Mouse (Mus musculus): ENCODE measurements at regions not wholly inside any gene's neighbourhood (a gene's known extent, or its start where the extent isn't known, plus 50 kb on each side); places are given as distances from the start of the nearest gene placed in this dataset.

- DNase-seq (ENCODE audit: low spot score), result peak; percentile 18
- Histone ChIP-seq H3K27ac (no peak overlapping the region), H3K4me1 (replicated peaks) (no peaks in the 10 kb centered on the region), H3K9me3 (no peaks in the 10 kb centered on the region), H3K36me3 (no peaks in the 10 kb centered on the region), H3K4me3 (no peak overlapping the region), H3K27me3 (ENCODE audit: insufficient read depth, poor library complexity, severe bottlenecking) (no peaks in the 10 kb centered on the region)
Measured at GRCm38 (mm10) chr16:78688251-78688650, 111.7 kb upstream of the D16Ertd472e start.

- no peak for DNase-seq (ENCODE audit: low spot score)
- 48% methylated on average over 1 of the region's 1 CpGs for WGBS
Measured at GRCm38 (mm10) chr16:78685160-78685559, 108.7 kb upstream of the D16Ertd472e start.

GRCm38 (mm10) chr16:78684031-78684430 lies 107.5 kb upstream of the D16Ertd472e start:
- DNase-seq (ENCODE audit: low spot score), result no peak
- Histone ChIP-seq H3K4me3 (no peak overlapping the region), H3K9me3 (no peaks in the 10 kb centered on the region), H3K27me3 (ENCODE audit: insufficient read depth, poor library complexity, severe bottlenecking) (no peaks in the 10 kb centered on the region), H3K4me1 (replicated peaks) (no peaks in the 10 kb centered on the region), H3K36me3 (no peaks in the 10 kb centered on the region), H3K27ac (no peak overlapping the region)
- WGBS, result 82% methylated on average over 8 of the region's 8 CpGs

More at GRCm38 (mm10) chr16:78685160-78685559, 108.7 kb upstream of the D16Ertd472e start:
- H3K27ac ChIP-seq, result no peak overlapping the region
- no peaks in the 10 kb centered on the region for H3K36me3 ChIP-seq
- H3K9me3 ChIP-seq, result no peaks in the 10 kb centered on the region
- H3K27me3 ChIP-seq (ENCODE audit: insufficient read depth, poor library complexity, severe bottlenecking), result no peaks in the 10 kb centered on the region
- no peak overlapping the region for H3K4me3 ChIP-seq
- no peaks in the 10 kb centered on the region for H3K4me1 ChIP-seq (replicated peaks)

GRCm38 (mm10) chr16:78661126-78661525 lies 84.6 kb upstream of the D16Ertd472e start:
- Histone ChIP-seq H3K27ac (no peak overlapping the region), H3K9me3 (no peaks in the 10 kb centered on the region), H3K36me3 (no peaks in the 10 kb centered on the region), H3K4me1 (replicated peaks) (no peaks in the 10 kb centered on the region), H3K27me3 (ENCODE audit: insufficient read depth, poor library complexity, severe bottlenecking) (no peaks in the 10 kb centered on the region), H3K4me3 (no peak overlapping the region)
- 86% methylated on average over 7 of the region's 7 CpGs for WGBS
- no peak for DNase-seq (ENCODE audit: low spot score)

GRCm38 (mm10) chr16:78644710-78645109 lies 68.2 kb upstream of the D16Ertd472e start:
- Histone ChIP-seq H3K4me1 (replicated peaks) (no peaks in the 10 kb centered on the region), H3K4me3 (no peak overlapping the region), H3K9me3 (no peaks in the 10 kb centered on the region), H3K27me3 (ENCODE audit: insufficient read depth, poor library complexity, severe bottlenecking) (no peaks in the 10 kb centered on the region), H3K36me3 (no peaks in the 10 kb centered on the region), H3K27ac (no peak overlapping the region)
- DNase-seq (ENCODE audit: low spot score), result peak; percentile 27
- WGBS, result 8% methylated on average over 1 of the region's 1 CpGs

- H3K27me3 ChIP-seq (ENCODE audit: insufficient read depth, poor library complexity, severe bottlenecking), result no peaks in the 10 kb centered on the region
- DNase-seq (ENCODE audit: low spot score), result no peak
- no peaks in the 10 kb centered on the region for H3K9me3 ChIP-seq
- no peak overlapping the region for H3K4me3 ChIP-seq
- H3K27ac ChIP-seq, result no peak overlapping the region
- H3K36me3 ChIP-seq, result no peaks in the 10 kb centered on the region
- 71% methylated on average over 5 of the region's 5 CpGs for WGBS
- H3K4me1 ChIP-seq (replicated peaks), result no peaks in the 10 kb centered on the region
Measured at GRCm38 (mm10) chr16:78641717-78642116, 65.2 kb upstream of the D16Ertd472e start.

- 69% methylated on average over 3 of the region's 3 CpGs for WGBS
- no peak overlapping the region for H3K4me3 ChIP-seq
- H3K9me3 ChIP-seq, result no peaks in the 10 kb centered on the region
- DNase-seq (ENCODE audit: low spot score), result no peak
- no peak overlapping the region for H3K27ac ChIP-seq
- H3K4me1 ChIP-seq (replicated peaks), result no peaks in the 10 kb centered on the region
- H3K27me3 ChIP-seq (ENCODE audit: insufficient read depth, poor library complexity, severe bottlenecking), result no peaks in the 10 kb centered on the region
- no peaks in the 10 kb centered on the region for H3K36me3 ChIP-seq
Measured at GRCm38 (mm10) chr16:78641205-78641604, 64.7 kb upstream of the D16Ertd472e start.

- 93% methylated on average over 6 of the region's 6 CpGs for WGBS
- Histone ChIP-seq H3K27me3 (ENCODE audit: insufficient read depth, poor library complexity, severe bottlenecking) (no peaks in the 10 kb centered on the region), H3K4me1 (replicated peaks) (no peaks in the 10 kb centered on the region), H3K27ac (no peak overlapping the region), H3K9me3 (no peaks in the 10 kb centered on the region), H3K36me3 (no peaks in the 10 kb centered on the region), H3K4me3 (no peak overlapping the region)
- DNase-seq (ENCODE audit: low spot score), result no peak
Measured at GRCm38 (mm10) chr16:78637452-78637851, 60.9 kb upstream of the D16Ertd472e start.

- H3K4me3 ChIP-seq, result no peak overlapping the region
- H3K4me1 ChIP-seq (replicated peaks), result no peaks in the 10 kb centered on the region
- peak; percentile 42 for DNase-seq (ENCODE audit: low spot score)
- H3K36me3 ChIP-seq, result no peaks in the 10 kb centered on the region
- H3K9me3 ChIP-seq, result no peaks in the 10 kb centered on the region
- no peak overlapping the region for H3K27ac ChIP-seq
- 58% methylated on average over 5 of the region's 5 CpGs for WGBS
- no peaks in the 10 kb centered on the region for H3K27me3 ChIP-seq (ENCODE audit: insufficient read depth, poor library complexity, severe bottlenecking)
Measured at GRCm38 (mm10) chr16:78637015-78637414, 60.5 kb upstream of the D16Ertd472e start.

- DNase-seq (ENCODE audit: low spot score), result no peak
- H3K4me1 ChIP-seq (replicated peaks), result no peaks in the 10 kb centered on the region
- H3K9me3 ChIP-seq, result no peaks in the 10 kb centered on the region
- no peak overlapping the region for H3K4me3 ChIP-seq
- no peak overlapping the region for H3K27ac ChIP-seq
- WGBS, result 87% methylated on average over 5 of the region's 5 CpGs
- H3K36me3 ChIP-seq, result no peaks in the 10 kb centered on the region
- H3K27me3 ChIP-seq (ENCODE audit: insufficient read depth, poor library complexity, severe bottlenecking), result no peaks in the 10 kb centered on the region
Measured at GRCm38 (mm10) chr16:78635774-78636173, 59.3 kb upstream of the D16Ertd472e start.

- Histone ChIP-seq H3K27me3 (ENCODE audit: insufficient read depth, poor library complexity, severe bottlenecking) (no peaks in the 10 kb centered on the region), H3K36me3 (no peaks in the 10 kb centered on the region), H3K27ac (no peak overlapping the region), H3K4me3 (no peak overlapping the region), H3K4me1 (replicated peaks) (no peaks in the 10 kb centered on the region), H3K9me3 (no peaks in the 10 kb centered on the region)
- 25% methylated on average over 8 of the region's 8 CpGs for WGBS
- DNase-seq (ENCODE audit: low spot score), result peak; percentile 67
Measured at GRCm38 (mm10) chr16:78635257-78635656, 58.7 kb upstream of the D16Ertd472e start.

- DNase-seq (ENCODE audit: low spot score), result no peak
Measured at GRCm38 (mm10) chr16:78631797-78632196, 55.3 kb upstream of the D16Ertd472e start.

GRCm38 (mm10) chr16:78626803-78627202 lies 50.3 kb upstream of the D16Ertd472e start:
- Histone ChIP-seq H3K4me1 (replicated peaks) (no peaks in the 10 kb centered on the region), H3K27ac (no peak overlapping the region), H3K36me3 (no peaks in the 10 kb centered on the region), H3K4me3 (no peak overlapping the region), H3K27me3 (ENCODE audit: insufficient read depth, poor library complexity, severe bottlenecking) (no peaks in the 10 kb centered on the region), H3K9me3 (no peaks in the 10 kb centered on the region)
- 80% methylated on average over 2 of the region's 2 CpGs for WGBS
- no peak for DNase-seq (ENCODE audit: low spot score)

More at GRCm38 (mm10) chr16:78631797-78632196, 55.3 kb upstream of the D16Ertd472e start:
- Histone ChIP-seq H3K9me3 (no peaks in the 10 kb centered on the region), H3K4me1 (replicated peaks) (no peaks in the 10 kb centered on the region), H3K36me3 (no peaks in the 10 kb centered on the region), H3K27me3 (ENCODE audit: insufficient read depth, poor library complexity, severe bottlenecking) (no peaks in the 10 kb centered on the region), H3K4me3 (no peak overlapping the region), H3K27ac (no peak overlapping the region)
- WGBS, result 85% methylated on average over 5 of the region's 5 CpGs
